Mouse (Mus musculus): Measurements from ENCODE around the gene Jph3. TPM values are rescaled to one million over a fixed set of nuclear protein-coding genes. Genes with fewer than 3 reads are reported as not detected.

The Jph3 gene
- total RNA-seq (2021): under 1 TPM in 1 of 2 experiments, not detected in 1; 0.12 TPM
- long read RNA-seq, experiment 1: 0 reads
- long read RNA-seq, experiment 2: 0 reads

DNA sequence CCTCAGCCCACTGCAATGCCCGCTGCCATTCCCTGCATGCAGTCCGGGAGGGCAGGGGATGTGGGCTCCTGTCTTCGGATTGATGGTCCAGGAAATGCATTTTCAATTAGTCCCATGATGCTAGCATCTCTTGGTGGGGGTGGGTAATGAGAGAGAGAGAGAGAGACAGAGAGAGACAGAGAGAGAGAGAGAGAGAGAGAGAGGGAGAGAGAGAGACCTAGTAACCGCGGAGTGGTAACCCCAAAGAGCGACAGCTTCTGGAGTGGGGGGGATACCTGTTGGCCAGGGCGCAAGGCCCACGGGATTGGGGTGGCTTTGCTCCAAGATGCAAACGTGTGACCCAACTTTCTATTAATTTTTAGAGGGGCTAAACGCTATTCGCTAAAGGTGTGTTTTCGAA, at the start of gene Jph3:
Jph3 (plus strand) TSS at position 301 of the 400 bp plus-strand sequence.
- DNase-seq: no peak

DNA sequence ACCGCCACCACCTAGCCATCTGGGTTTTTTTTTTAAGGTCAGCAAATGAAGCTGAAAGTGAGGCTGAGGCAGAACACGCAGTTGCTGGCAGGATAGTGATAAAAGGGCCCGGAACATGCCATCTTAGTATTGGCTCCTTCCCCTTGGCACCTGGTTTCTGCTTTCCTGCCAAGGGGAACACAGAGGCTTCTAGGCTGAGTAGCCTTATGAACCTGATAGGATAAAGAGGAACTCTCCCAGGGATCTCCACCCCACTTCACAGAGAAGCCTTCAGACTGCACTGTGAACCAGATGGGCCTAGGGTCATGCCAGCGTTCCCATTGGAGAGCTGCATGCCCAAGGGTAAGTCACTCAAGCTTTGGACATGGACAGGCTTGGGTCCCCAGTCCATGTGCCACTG, 48.5 kb upstream of the Jph3 start:
- peak in 1 of 2 experiments; percentile 49 for DNase-seq

DNA sequence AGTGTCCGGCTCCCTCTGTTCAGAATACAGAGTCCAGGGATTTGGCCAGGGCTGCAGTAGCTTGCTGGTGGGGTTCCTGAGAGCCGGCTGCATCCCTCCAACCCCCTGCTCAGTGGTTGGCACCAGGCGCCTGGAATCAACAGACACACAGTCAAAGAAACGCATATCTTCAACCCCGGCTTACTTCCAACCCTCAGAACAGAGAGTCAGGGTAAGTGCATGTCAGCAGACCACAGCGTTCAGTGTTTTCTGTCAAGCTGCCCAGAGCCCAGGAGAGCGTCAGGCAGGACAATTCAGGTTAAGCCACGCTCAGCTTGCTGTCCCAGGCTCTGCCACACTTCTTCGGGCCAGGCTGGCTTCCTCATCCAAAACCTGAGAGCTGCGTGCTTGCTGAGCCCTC, 48.0 kb upstream of the Jph3 start:
- DNase-seq: peak; percentile 42 to 52

DNA sequence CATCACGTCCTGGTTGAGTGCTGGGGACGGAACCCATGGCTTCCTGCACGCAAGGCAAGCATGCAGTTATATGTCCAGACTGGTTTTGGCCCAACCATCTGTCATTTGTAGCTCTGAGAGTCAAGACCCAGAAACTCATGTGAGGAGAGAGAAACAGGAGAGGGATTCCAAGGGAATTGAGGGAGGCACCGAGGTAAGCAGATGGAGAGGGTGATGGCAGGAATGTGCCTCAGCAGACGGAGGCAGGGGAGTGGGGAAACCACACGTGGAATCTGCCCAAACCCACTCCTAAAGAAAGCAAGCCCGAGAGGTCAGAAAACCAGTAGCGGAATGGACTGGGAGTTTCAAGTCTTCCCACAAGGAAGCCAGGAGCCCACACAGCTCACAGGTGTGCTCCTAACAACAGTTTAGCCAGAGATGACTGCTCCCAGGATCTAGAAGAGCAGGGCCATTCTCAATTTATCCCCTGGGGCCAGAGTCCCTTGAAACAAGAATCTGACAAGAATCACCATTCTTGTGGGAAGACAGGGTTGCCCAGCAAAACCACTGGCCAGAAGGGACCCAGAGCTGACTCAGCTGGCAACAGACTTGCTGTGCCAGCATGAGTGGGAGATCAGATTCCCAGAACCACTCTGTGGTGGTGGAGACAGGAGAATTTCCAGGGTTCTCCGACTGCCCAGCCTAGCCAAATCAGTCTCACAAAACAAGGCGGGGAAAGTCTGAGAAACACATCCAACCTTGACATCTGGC, 46.2 kb upstream of the Jph3 start:
- DNase-seq: no peak

DNA sequence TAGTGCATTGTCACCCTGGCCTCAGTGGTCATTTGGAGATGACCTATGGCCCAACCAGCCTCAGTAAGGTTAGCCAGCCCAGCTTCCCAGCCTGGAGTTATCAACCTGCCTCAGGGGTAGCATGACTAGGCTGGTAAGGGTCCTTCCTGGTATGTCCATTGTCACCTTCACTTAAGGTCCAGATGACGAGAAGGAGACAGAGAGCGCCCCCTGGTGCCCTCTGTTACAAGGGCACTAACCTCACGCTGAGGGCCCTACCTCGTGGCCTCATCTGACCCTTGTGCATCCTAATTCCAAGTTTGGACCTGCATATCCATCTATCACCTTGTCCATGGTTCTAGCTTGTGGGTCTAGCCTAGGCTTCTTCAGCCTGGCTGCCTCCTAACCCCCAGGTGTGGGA, 44.0 kb upstream of the Jph3 start:
- peak; percentile 65 to 88 for DNase-seq

DNA sequence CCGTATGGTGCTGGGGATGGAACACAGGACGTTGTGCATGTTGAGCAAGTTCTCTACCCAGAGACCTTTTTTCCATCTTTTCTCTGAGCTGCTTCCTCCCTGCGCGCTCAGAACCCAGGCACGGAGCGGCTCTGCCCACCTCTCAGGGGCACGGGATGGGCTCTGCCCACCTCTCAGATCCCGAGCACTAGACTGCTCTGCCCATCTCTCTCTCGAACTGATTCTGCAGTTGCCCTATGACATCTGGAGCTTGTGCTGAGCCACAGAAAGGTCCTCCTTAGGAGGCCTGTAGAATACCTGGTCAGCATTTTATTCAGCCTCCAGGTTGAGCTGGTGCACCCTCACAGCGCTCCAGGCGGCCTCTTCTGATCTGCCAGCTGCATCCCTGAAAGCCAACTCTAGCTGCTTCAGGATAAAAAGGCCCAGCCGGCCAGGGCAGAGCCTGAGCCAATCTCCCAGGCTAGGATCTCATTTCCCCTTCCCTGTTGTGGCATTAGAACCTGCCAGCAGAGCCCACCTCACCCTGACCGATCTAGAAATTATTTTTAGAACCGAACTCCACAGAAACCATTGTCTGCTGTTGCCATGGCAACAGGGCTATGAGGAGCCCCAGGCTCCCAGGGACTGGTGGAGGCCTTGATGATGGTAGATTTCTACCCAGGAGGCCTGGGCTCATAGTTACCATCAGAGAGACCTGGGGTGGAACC, 41.8 kb upstream of the Jph3 start:
- DNase-seq: no peak

DNA sequence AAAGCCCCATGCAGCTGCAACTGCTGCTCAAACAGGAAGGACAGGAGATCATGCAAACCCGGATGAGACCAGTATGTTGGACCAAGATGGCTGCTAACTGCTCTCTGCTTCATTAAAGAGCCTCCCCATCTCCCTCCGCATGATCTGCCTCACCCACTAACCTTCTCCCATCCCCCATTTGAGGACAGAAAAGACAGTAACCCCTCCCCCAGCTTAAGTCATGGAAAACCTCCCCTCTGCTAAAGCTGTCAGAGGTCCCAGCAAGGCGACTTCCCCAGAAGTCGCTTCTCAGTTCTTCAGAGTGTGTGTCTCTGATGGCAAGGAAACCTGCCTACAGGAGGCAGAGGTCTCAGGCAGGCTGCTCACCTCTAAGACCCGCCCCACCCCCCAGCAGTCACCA, 40.9 kb upstream of the Jph3 start:
- no peak for DNase-seq

DNA sequence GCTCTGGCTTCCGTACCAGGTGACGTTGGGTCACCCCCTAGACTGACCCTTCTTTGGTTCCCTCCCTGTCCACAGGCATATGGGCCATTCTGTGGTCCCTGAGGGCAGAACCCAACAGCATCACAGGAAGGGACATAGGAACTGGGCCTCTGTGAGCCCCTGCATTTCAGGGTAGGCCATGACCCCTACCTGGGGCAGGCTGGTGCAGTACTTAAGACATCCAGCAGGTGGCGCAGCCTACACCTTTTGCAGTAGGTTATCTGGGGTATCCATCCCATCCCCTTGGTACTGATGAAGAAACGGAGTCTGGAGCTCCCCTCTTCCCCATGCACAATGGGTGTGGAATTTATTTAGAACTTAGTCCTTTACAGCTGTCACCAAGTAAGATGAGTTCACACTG, 35.0 kb upstream of the Jph3 start:
- DNase-seq: peak in 1 of 2 experiments; percentile 60

DNA sequence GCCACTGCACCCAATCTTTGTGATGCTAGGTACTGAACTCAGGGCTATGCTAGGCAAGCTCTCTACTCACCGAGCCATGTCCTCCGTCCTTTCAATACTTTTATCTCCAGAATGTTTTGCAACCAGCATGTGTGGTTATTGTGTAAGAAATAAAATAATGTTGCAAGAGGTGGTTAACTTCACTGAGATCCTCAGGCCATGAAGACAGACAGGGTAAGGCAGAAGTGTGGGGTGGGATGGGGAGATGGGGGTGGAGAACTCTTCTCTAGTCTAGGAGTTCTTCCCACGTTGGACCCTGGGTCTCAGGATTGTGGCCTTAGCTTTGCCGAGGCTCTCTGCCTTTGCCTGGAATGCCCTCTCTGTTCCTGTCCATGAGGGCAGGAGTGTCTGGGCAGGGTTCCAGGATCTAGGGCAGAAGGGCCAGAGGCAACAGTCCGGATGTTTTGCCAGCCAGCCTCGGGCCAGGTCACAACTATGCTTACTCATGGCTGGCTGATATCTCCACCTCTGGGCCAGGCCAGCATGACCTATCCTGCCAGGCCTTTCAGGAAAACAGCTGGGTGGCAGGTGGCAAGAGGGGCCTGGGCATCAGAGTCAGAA, 33.7 kb upstream of the Jph3 start:
- peak; percentile 85 to 90 for DNase-seq

DNA sequence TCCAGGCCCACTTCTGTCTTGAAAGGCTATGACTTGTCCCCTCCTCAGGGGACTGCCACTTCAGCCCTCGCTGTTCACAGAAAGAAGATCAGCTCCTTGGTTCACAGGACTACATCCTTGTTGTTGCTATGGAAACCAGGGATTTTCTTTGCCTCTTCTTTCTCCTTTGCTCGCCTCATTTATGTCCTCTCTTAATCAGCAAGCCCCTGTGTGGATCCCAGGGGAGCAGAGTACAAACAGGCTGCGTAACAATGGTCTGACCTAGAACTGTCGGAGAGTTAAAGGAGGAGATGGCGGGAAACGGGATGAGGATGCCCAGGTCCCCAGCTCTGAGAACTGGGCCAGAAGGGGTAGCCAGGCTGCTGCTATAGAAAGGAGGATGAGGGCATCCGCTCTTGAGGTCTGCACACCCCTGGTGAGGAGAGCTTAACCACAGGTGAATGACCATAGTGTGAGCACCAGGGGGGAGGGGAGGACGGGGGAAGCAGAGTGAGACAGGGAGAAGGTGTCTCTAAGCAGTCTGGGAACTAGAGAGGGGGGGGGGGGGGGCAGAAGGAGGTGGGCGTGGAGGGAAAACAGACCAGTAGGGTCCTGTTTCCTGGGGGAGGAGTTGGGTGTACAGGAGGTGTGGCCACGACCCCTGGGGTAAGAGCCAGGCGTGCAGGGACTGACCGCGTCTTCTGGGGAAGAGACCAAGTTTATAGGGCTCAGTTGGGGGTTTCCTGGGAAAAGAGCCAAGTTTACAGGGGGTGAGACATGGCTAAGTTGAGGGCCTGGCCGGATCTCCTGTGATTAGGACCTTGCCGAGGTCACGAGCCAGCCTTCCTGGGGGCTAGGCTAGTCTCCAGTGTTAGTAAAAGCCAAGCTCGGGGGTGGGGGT, 31.4 kb upstream of the Jph3 start:
- no peak for DNase-seq

DNA sequence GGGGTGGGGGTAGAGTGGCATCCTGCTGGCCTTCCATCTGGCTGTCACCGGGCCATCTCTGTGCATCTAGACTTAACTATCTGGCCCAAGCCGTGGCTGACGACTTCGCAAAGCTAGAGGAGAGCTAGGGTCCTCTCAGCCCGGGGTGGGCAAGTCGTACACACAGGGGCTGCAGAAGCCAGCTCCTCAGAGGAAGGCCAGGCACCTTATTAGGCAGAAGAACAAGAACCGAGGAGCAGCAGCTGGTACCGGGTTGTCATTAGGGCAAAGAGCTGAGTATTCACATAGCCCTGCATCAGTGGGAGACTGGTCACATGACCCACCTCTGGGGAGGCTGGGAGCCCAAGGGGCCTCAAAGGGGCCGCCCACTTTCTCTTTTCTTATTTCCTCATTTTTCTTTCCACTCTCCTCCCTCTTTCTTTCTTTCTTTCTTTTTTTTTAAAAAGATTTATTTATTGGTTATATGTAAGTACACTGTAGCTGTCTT, 30.8 kb upstream of the Jph3 start:
- DNase-seq: no peak

DNA sequence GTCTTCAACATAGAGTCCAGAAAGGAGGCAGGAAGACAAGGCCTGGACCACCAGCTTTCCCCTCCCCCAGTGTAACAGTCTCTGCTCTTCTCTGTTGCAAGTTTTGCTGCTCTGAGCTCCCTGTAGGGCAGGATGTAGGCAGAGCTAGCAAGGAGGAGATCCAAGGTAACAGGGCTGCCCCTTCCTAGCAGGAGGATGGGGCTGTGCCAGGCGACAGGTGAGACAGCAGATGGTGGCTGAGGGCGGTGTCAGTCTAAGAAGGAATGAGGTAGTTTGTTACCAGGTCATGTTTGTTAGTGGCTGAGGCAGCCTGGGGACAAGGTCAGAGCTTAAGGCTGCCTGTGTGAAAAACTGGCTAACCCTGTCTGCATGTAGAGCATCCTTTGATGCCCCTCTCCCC, 29.5 kb upstream of the Jph3 start:
- DNase-seq: no peak

DNA sequence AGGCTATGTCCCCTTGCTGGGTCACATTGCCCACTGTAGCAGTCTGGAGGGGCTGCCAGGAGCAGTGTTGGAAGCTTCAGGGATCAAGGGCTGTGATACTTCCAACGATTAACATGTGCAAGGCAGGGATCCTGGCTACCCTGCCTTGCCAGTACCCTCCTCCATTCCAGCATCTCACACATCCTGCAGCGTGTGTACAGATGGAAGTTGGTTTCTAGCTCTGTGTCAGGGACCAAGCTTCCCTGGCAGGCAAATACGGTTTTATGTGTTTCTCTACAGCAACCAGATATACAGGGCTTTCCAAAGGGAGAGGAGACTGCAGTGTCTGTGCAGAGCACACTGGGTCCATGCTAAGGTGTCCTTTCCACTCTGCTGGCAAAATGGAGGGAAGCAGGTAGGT, 24.2 kb upstream of the Jph3 start:
- DNase-seq: no peak

DNA sequence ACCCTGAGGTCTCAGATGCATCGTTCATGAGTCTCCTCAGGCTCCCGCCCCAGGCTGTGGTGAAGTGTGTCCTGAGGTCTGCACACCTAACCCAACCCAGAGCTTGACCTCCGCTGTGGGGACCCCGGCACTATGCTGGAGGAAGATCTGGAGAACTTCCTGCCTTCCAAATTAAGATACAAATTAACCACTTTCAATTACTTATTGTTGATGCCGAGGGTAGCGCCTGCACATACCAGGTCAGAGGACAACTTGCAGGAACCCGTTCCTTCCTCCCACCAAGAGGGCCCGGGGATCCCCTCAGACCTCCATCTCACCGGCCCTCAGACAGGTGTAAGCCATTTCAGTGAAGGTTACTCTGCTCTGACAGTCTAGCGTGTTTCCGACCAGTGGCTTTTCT, 22.5 kb upstream of the Jph3 start:
- no peak for DNase-seq

DNA sequence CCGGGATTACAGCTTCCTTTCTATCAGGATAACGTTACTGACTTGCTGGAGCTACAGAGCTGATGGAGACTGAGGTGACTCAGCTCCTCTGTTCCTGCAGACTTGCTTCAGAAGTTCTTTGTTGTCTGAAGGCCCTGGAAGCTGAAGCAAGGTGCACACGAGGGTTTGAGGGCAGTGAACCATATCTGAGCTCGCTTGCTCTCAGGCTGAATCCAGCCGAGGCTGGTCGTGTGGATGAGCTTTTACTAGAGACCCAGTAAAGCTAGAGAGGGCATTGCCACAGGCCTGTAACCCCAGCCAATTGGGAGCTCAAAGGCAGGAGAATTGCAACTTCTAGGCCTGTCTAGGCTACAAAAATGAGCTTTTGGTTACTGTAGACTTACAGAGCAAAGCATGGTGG, 21.0 kb upstream of the Jph3 start:
- no peak for DNase-seq

DNA sequence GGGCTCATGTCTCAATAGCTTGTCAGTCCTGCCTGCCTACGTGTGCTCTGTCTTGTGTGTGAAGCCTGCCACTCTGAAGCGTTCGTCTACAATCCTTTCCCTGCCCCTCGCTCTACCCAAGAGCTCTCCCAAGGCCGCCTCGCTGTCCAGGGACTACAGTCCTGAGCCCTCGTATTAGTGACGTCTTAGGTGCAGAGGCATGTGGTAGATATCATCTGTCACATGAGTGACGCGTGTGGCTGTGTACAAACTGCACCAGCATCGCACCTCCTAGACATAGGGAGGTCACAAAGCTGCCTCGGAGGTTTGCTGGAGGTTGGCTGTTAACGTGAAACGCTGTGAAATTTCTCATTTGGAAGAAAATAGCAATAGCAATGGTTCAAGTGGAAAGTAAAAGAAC, 11.9 kb upstream of the Jph3 start:
- no peak for DNase-seq

DNA sequence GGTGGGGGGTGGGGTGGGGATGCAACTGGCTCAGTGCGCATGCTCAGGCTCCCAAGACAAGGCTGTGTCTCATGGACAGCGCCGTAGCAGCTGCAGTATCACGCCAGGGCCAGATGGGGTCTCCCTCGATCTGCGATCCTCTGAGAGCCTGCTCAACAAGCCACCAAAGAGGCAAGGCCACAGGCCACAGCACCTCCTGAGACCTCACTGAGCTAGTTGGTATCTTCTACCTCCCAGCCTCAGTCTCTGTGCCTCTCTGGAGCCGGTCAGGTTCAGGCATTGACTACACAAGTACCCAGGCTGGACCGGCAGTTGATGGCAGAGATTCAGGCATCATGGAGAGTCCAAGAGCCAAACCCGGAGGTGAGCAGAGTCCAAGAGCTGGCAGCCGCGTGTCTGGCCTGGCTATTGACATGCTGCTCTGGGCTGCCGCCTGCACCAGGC, 11.4 kb upstream of the Jph3 start:
- DNase-seq: peak; percentile 81

DNA sequence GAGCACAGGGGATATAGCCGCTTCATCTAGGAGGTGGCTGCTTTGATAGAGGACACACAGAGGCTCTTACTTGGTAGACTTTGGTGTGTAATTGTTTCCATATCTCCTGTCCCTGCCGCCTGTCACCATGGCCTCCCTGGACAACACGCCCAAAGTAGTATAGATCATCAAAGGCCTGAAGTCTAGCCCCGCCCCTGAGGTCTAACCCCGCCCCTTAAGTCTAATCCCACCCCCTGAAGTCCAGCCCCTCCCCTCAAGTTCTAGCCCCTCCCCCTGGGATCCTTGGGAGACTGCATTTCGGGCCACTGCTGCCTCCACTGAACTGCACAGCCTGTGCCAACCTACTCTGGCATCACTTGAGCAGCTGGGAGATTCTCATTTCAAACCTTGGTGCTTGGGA, 10.5 kb upstream of the Jph3 start:
- no peak for DNase-seq

DNA sequence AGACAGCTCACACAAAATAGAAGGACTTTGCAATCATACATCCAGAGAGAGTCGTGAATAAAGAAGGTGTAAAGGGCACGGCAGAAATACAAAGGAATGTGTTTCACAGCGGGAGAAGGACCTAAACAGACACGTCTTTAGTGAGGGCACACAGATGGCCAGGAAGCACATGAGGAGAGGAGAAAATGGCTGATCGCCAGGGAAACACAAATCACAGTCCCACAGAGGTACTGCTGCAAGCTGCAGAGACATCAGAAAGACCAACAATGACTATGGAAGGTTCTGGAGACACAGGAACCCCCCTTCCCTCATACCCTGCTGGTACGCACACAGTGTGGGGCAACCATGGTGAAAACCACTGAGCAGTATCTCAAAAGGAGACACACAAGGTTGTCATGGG, 8.4 kb upstream of the Jph3 start:
- no peak for DNase-seq

DNA sequence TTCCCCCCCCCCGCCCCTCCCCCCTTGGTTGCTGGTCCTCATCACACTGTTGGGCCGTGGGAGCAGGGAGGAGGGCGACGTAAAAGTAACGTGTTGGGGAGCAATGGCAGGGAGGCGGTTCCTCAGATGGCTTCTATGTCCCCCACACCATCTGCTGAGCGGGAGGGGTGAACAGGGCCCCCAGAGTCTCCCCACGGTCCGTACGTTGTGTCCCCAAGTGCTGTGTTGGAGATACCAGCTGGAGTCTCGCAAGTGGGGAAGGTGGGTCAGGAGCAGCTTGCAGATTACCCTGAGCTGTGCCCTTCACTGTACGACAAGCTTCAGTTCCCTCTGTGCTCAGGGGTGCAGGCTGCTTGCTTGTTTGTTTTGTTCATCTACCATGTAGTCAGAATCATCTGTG, 5.6 kb upstream of the Jph3 start:
- DNase-seq: no peak

DNA sequence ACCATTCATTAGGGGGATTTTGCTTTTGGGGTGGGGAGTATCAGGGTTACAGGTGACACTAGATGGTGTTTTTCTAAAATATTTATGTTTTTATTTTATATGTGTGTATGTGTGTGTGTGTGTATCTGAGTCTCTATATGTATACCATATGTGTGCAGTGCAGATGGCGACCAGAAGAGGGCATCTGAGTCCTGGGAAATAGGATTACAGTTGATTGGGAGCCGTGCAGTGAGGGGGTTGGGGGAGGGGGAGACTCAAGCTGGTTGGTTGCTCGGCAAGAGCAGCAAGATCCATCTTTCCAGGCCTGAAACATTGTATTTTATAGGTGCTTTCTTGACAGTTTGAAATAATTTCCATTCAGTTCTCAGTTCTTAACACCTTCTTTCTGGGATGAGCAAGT, 2.3 kb upstream of the Jph3 start:
- no peak for DNase-seq

DNA sequence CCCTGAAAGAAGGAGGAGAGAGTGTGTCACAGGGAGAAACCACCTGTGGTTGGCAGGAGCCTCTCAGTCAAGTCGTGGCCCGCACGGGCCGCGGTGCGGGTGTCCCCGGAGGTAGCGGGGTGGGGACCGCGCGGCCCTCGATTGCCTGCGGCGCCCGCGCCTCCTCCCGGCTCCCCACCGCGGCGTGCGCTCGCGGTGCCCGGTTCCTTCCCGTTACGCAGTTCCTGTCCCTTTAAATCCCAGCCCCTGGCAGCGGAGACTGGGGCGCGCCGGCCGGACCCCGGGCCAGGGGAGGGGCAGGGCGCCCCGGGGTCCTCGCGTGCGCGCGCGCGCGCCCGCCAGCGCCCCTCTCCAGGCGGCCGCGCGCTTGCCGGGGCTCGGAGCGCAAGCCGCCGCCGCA, 331 bp downstream of the Jph3 start:
- no peak for DNase-seq

Measured in heart, adult 18-20 months (tissue).